ENCODE assay signal across 15 mouse cellular contexts in the genomic region with DNA sequence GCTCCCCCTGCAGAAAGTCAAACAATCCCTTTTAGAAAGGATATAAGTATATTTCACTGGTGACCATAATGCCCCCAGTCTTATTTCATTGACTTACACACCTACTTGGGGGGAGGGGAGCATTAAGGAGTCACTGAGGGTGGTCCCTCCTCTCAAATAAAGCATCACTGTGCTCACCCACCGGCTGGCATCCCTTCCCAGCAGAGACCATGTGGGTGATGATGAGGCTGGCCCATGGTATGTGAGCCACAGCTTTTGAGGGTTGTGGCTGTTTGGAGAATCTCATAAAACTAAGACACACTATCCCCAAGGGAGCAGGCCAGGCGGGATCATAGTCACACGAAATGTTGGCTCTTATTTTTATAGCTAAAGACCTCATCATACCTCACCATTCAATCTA.
"Had no signal": no experiment of that assay in that cellular context is flagged by ENCODE, and none has a peak within 500 bp of the region (broad histone marks: within the 10 kb centered on the region; RNA-seq: fewer than 3 reads in every experiment).

No protein-coding gene starts in this region.

- DNase-seq: right cerebral cortex, adult 18-20 months; right cerebral cortex, postnatal 14 days; right cerebral cortex, postnatal 25 days; right cerebral cortex, postnatal 4 days; spleen, adult 18-20 months; thymus, adult 18-20 months; thymus, adult 2 months; thymus, postnatal 14 days; thymus, postnatal 25 days; thymus, postnatal 36 days; thymus, postnatal 4 days had no signal

- H3K27me3 ChIP-seq: neural tube, embryonic 13.5 days; neural tube, embryonic 15.5 days; stomach, embryonic 15.5 days had no signal

- H3K9me3 ChIP-seq: stomach, embryonic 15.5 days had no signal

- H3K4me3 ChIP-seq: neural tube, embryonic 13.5 days; neural tube, embryonic 15.5 days; stomach, embryonic 15.5 days had no signal

- H3K4me2 ChIP-seq: neural tube, embryonic 13.5 days; neural tube, embryonic 15.5 days; stomach, embryonic 15.5 days had no signal

- H3K36me3 ChIP-seq: neural tube, embryonic 13.5 days; neural tube, embryonic 15.5 days; stomach, embryonic 15.5 days had no signal

- H3K27ac ChIP-seq: neural tube, embryonic 15.5 days; stomach, embryonic 15.5 days; stomach, postnatal 0 days had no signal

- H3K4me1 ChIP-seq: neural tube, embryonic 15.5 days; stomach, embryonic 15.5 days had no signal

- H3K9ac ChIP-seq: neural tube, embryonic 13.5 days; neural tube, embryonic 15.5 days; stomach, embryonic 15.5 days had no signal
